16 mouse cellular contexts compared by ENCODE assay signal in genomic region chr3:129658776-129659175, GRCm38 (mm10).
DNase-seq lines count a peak whose midpoint lies in the region; ATAC-seq lines count a peak whose summit lies in the region.
"Had no signal": no experiment of that assay in that cellular context is flagged by ENCODE, and none has a peak within 500 bp of the region (broad histone marks: within the 10 kb centered on the region; RNA-seq: fewer than 3 reads in every experiment).

No protein-coding gene starts in this region.

- H3K27me3 ChIP-seq in hindbrain, embryonic 14.5 days (ENCODE audit: control insufficient read depth, insufficient read depth, low read length): no peaks in the 10 kb centered on the region
- no peaks in the 10 kb centered on the region for H3K27me3 ChIP-seq in midbrain, embryonic 11.5 days (ENCODE audit: control insufficient read depth, insufficient read depth, low read length)
- H3K27me3 ChIP-seq: heart, embryonic 15.5 days; hindbrain, embryonic 12.5 days; neural tube, embryonic 15.5 days had no signal

- peak; percentile 96 for ATAC-seq in activated CD4-positive, CD25-positive, alpha-beta regulatory T cell, adult 4 months
- peak; percentile 92 for ATAC-seq in megakaryocyte progenitor cell, adult 5-6 weeks (replicated peaks; ENCODE audit: poor library complexity)
- no peak for ATAC-seq in hindbrain, embryonic 14.5 days (ENCODE audit: low FRiP score)
- ATAC-seq in midbrain, embryonic 11.5 days (ENCODE audit: low FRiP score): no peak

- H3K9me3 ChIP-seq in hindbrain, embryonic 14.5 days (ENCODE audit: control insufficient read depth, low read length): no peaks in the 10 kb centered on the region
- H3K9me3 ChIP-seq in midbrain, embryonic 11.5 days (ENCODE audit: control insufficient read depth, low read length): no peaks in the 10 kb centered on the region
- H3K9me3 ChIP-seq: heart, embryonic 15.5 days; hindbrain, embryonic 12.5 days; neural tube, embryonic 15.5 days had no signal

- no peak overlapping the region for H3K4me2 ChIP-seq in hindbrain, embryonic 14.5 days (replicated peaks)
- no peak overlapping the region for H3K4me2 ChIP-seq in midbrain, embryonic 11.5 days
- H3K4me2 ChIP-seq: heart, embryonic 15.5 days; hindbrain, embryonic 12.5 days; neural tube, embryonic 15.5 days had no signal

- no peak overlapping the region for H3K4me3 ChIP-seq in hindbrain, embryonic 14.5 days (replicated peaks; ENCODE audit: low read length)
- H3K4me3 ChIP-seq in midbrain, embryonic 11.5 days (ENCODE audit: low read depth, low read length): no peak overlapping the region
- H3K4me3 ChIP-seq: heart, embryonic 15.5 days; hindbrain, embryonic 12.5 days; neural tube, embryonic 15.5 days had no signal

- H3K9ac ChIP-seq in hindbrain, embryonic 14.5 days: no peak overlapping the region
- H3K9ac ChIP-seq in midbrain, embryonic 11.5 days (ENCODE audit: low read length): no peak overlapping the region
- H3K9ac ChIP-seq: heart, embryonic 15.5 days; hindbrain, embryonic 12.5 days; liver, embryonic 14.5 days; neural tube, embryonic 15.5 days had no signal

- peak; percentile 75 for DNase-seq in 416B (ENCODE audit: low read depth)
- peak; percentile 14 to 34 for DNase-seq in thymus, adult 18-20 months
- DNase-seq in right cerebral cortex, adult 18-20 months: no peak
- no peak for DNase-seq in hindbrain, embryonic 14.5 days (ENCODE audit: low spot score)
- no peak for DNase-seq in midbrain, embryonic 11.5 days (ENCODE audit: low spot score, missing footprints)
- no peak for DNase-seq in adrenal gland, adult (ENCODE audit: inconsistent age in 2 of 2, low spot score in 1 of 2)
- DNase-seq: cerebellum, adult 2 months; embryo, embryonic 11 days; gastrocnemius, postnatal 25 days; kidney, adult 2 months had no signal

- 93% methylated on average over 7 of the region's 7 CpGs for WGBS in hindbrain, embryonic 14.5 days
- whole genome bisulfite sequencing in midbrain, embryonic 11.5 days: 91% methylated on average over 7 of the region's 7 CpGs

- no peak overlapping the region for H3K27ac ChIP-seq in hindbrain, embryonic 14.5 days
- H3K27ac ChIP-seq in midbrain, embryonic 11.5 days (ENCODE audit: low read depth, low read length): no peak overlapping the region
- H3K27ac ChIP-seq: heart, embryonic 15.5 days; hindbrain, embryonic 12.5 days; liver, embryonic 14.5 days; neural tube, embryonic 15.5 days had no signal

- H3K36me3 ChIP-seq in hindbrain, embryonic 14.5 days (replicated peaks; ENCODE audit: control insufficient read depth, insufficient read depth): no peaks in the 10 kb centered on the region
- no peaks in the 10 kb centered on the region for H3K36me3 ChIP-seq in midbrain, embryonic 11.5 days (ENCODE audit: control insufficient read depth, insufficient read depth, low read length)
- H3K36me3 ChIP-seq: heart, embryonic 15.5 days; hindbrain, embryonic 12.5 days; neural tube, embryonic 15.5 days had no signal

- H3K4me1 ChIP-seq in hindbrain, embryonic 14.5 days (replicated peaks; ENCODE audit: control insufficient read depth, insufficient read depth, low read length): no peaks in the 10 kb centered on the region
- no peaks in the 10 kb centered on the region for H3K4me1 ChIP-seq in midbrain, embryonic 11.5 days (ENCODE audit: control insufficient read depth, insufficient read depth, low read length)
- H3K4me1 ChIP-seq: heart, embryonic 15.5 days; hindbrain, embryonic 12.5 days; neural tube, embryonic 15.5 days had no signal

Comparison
In these comparisons a context has a peak if more than half of its experiments do, and no peak if none do; other contexts are left out.
1. DNase-seq: peak in 416B (single experiment) and thymus, adult 18-20 months (2 of 2); none in right cerebral cortex, adult 18-20 months (single experiment), hindbrain, embryonic 14.5 days (single experiment), midbrain, embryonic 11.5 days (single experiment) and adrenal gland, adult (0 of 2).
2. ATAC-seq: peak in activated CD4-positive, CD25-positive, alpha-beta regulatory T cell, adult 4 months (single experiment) and megakaryocyte progenitor cell, adult 5-6 weeks (single experiment); none in hindbrain, embryonic 14.5 days (single experiment) and midbrain, embryonic 11.5 days (single experiment).